Mouse (Mus musculus): ENCODE data around the gene Ikbke.
A peak's percentile ranks its signal among the peaks of the same experiment; 100 is the strongest.
"Not testable (repeated sequence)": the region's sequence is repeated elsewhere in the genome, so short reads cannot be mapped to it uniquely, and the experiment has no call there.

The Ikbke gene

GRCm38 (mm10) chr1:131281731-131282130 is 2.3 kb upstream of the Ikbke start:
- no peak for DNase-seq (ENCODE audit: low read depth, low spot score)

- peak; percentile 25 for DNase-seq (ENCODE audit: low read depth, low spot score)
These were observed 874 bp upstream of the Ikbke start for GRCm38 (mm10) chr1:131280280-131280679.

- no peak for DNase-seq (ENCODE audit: low read depth, low spot score)
These were observed 575 bp downstream of the Ikbke start for GRCm38 (mm10) chr1:131278606-131279455.

- DNase-seq (ENCODE audit: low read depth, low spot score) = no peak
These were observed 2.6 kb downstream of the Ikbke start for GRCm38 (mm10) chr1:131276831-131277230.

- no peak for DNase-seq (ENCODE audit: low read depth, low spot score)
These were observed 3.8 kb downstream of the Ikbke start for GRCm38 (mm10) chr1:131275577-131275976.

GRCm38 (mm10) chr1:131274725-131275539 is 4.5 kb downstream of the Ikbke start:
- peak; percentile 39 for DNase-seq (ENCODE audit: low read depth, low spot score)

- DNase-seq (ENCODE audit: low read depth, low spot score) = peak; percentile 84
These were observed 9.4 kb downstream of the Ikbke start for GRCm38 (mm10) chr1:131269797-131270578.

GRCm38 (mm10) chr1:131268776-131269175 is 10.6 kb downstream of the Ikbke start:
- DNase-seq (ENCODE audit: low read depth, low spot score) = peak; percentile 82

- peak; percentile 47 for DNase-seq (ENCODE audit: low read depth, low spot score)
These were observed 15.5 kb downstream of the Ikbke start for GRCm38 (mm10) chr1:131263905-131264304.

- DNase-seq (ENCODE audit: low read depth, low spot score) = peak; percentile 89
These were observed 19.1 kb downstream of the Ikbke start for GRCm38 (mm10) chr1:131260309-131260656.

- DNase-seq (ENCODE audit: low read depth, low spot score) = peak; percentile 41
These were observed 19.6 kb downstream of the Ikbke start for GRCm38 (mm10) chr1:131259632-131260308.

- DNase-seq (ENCODE audit: low read depth, low spot score) = no peak
These were observed 22.1 kb downstream of the Ikbke start for GRCm38 (mm10) chr1:131257288-131257687.

- DNase-seq (ENCODE audit: low read depth, low spot score) = not testable (repeated sequence)
These were observed 26.7 kb downstream of the Ikbke start for GRCm38 (mm10) chr1:131252516-131253250.

GRCm38 (mm10) chr1:131246433-131247395 is 32.7 kb downstream of the Ikbke start:
- peak; percentile 57 for DNase-seq (ENCODE audit: low read depth, low spot score)

GRCm38 (mm10) chr1:131245926-131246325 is 33.5 kb downstream of the Ikbke start:
- peak; percentile 74 for DNase-seq (ENCODE audit: low read depth, low spot score)

- DNase-seq (ENCODE audit: low read depth, low spot score) = peak; percentile 58
These were observed 34.1 kb downstream of the Ikbke start, which contains the start of gene Rassf5 for GRCm38 (mm10) chr1:131245089-131245856. Gene Rassf5 (minus strand): TSS chr1:131245258.

GRCm38 (mm10) chr1:131244536-131245088 is 34.8 kb downstream of the Ikbke start:
- DNase-seq (ENCODE audit: low read depth, low spot score) = peak; percentile 37

GRCm38 (mm10) chr1:131242956-131243355 is 36.5 kb downstream of the Ikbke start:
- no peak for DNase-seq (ENCODE audit: low read depth, low spot score)

Measured in R1 (cell line).